Mouse (Mus musculus): ENCODE measurements around the gene Mark4. TPM values are rescaled to one million over a fixed set of nuclear protein-coding genes. Genes with fewer than 3 reads are reported as not detected.
A peak's percentile ranks its signal among the peaks of the same experiment; 100 is the strongest.

The Mark4 gene
- polyA plus RNA-seq, 1 experiment: 14.1 TPM

DNA sequence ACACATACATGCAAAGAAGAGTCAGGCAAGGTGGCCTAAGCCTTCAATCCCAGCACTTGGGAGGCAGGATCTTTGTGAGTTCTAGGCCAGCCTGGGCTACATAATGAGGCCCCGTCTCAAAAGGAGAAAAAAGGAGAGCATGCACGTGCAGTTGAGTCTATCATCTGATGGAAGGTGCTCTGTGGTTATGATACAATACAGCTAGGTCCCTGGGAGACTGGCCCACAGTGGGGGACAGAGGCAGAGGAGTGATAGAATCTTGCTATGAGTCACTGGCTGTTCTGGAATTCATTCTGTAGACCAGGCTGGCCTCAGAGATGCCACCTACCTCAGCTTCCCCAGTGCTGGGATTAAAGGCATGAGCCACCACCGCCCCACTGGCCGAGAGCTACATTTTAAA, 3.8 kb upstream of the Mark4 start:
- Histone ChIP-seq H3K27ac (ENCODE audit: control insufficient read depth, insufficient read depth, low read depth, low read length) (no peak overlapping the region), H3K4me3 (ENCODE audit: control insufficient read depth, low read depth, low read length) (no peak overlapping the region), H3K27me3 (ENCODE audit: control insufficient read depth, insufficient read depth, low read length) (no peaks in the 10 kb centered on the region), H3K4me1 (ENCODE audit: control insufficient read depth, insufficient read depth, low read length) (peaks cover 13% of the 10 kb centered on the region), H3K36me3 (ENCODE audit: control insufficient read depth, insufficient read depth, low read length) (no peaks in the 10 kb centered on the region)
- TF ChIP-seq CTCF (IDR thresholded peaks at IDR 0.05; ENCODE audit: control insufficient read depth, insufficient read depth, insufficient replicate concordance, low read depth, low read length) (no peak), POLR2A (IDR thresholded peaks at IDR 0.05; ENCODE audit: control insufficient read depth, low read depth, low read length) (no peak)

DNA sequence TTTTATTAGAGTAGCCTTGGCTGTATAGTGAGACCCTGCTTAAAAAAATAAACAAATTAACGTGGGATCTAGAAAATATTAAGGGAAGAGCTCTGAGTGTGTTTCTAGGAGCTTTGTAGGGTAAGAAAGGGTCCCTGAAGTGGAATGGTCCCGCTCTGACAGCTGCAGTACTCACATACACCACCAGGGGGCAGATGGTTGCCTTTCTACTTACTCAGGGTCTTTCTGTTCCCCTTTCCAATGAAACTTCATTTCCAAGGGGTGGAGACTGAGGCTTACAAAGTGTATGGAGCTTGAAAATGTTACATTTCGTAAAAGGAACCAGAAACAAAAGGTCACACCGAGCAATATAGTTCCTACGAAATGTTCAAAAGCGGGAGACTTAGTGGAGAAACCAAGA, 2.9 kb upstream of the Mark4 start:
- no peak for TF ChIP-seq POLR2A (IDR thresholded peaks at IDR 0.05; ENCODE audit: control insufficient read depth, low read depth, low read length)
- TF ChIP-seq CTCF (IDR thresholded peaks at IDR 0.05; ENCODE audit: control insufficient read depth, insufficient read depth, insufficient replicate concordance, low read depth, low read length): peak; percentile 75; the same call in 1 of the 2 replicates
- Histone ChIP-seq H3K4me3 (ENCODE audit: control insufficient read depth, low read depth, low read length) (no peak overlapping the region), H3K27me3 (ENCODE audit: control insufficient read depth, insufficient read depth, low read length) (no peaks in the 10 kb centered on the region)

DNA sequence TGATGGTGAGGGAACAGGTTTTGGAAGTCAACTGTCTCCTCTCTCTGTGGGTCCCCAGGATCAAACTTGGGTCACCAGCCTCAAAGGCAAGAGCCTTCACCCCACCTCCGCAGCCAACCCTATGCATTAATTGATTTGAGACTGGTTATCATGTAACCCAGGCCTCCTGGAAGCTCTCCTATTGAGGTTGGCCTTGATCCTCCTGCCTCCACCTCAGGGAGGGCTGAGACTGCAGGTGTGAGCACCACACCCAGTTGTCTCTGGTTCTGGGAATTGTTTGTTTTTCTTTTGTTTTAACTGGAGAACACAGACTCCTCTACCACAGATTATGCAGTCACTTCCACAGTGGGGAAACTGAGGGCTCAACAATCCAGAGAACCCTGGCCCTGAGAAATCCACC, 1.9 kb upstream of the Mark4 start:
- no peaks in the 10 kb centered on the region for H3K36me3 ChIP-seq (ENCODE audit: control insufficient read depth, insufficient read depth, low read length)
- no peak overlapping the region for H3K4me3 ChIP-seq (ENCODE audit: control insufficient read depth, low read depth, low read length)
- no peak for TF ChIP-seq POLR2A (IDR thresholded peaks at IDR 0.05; ENCODE audit: control insufficient read depth, low read depth, low read length)
- TF ChIP-seq CTCF (IDR thresholded peaks at IDR 0.05; ENCODE audit: control insufficient read depth, insufficient read depth, insufficient replicate concordance, low read depth, low read length): no peak
- no peaks in the 10 kb centered on the region for H3K27me3 ChIP-seq (ENCODE audit: control insufficient read depth, insufficient read depth, low read length)
- H3K27ac ChIP-seq (ENCODE audit: control insufficient read depth, insufficient read depth, low read depth, low read length): no peak overlapping the region
- H3K4me1 ChIP-seq (ENCODE audit: control insufficient read depth, insufficient read depth, low read length): peaks cover 18% of the 10 kb centered on the region

More for the DNA sequence above, 2.9 kb upstream of the Mark4 start:
- Histone ChIP-seq H3K4me1 (ENCODE audit: control insufficient read depth, insufficient read depth, low read length) (peaks cover 13% of the 10 kb centered on the region), H3K36me3 (ENCODE audit: control insufficient read depth, insufficient read depth, low read length) (no peaks in the 10 kb centered on the region), H3K27ac (ENCODE audit: control insufficient read depth, insufficient read depth, low read depth, low read length) (no peak overlapping the region)

DNA sequence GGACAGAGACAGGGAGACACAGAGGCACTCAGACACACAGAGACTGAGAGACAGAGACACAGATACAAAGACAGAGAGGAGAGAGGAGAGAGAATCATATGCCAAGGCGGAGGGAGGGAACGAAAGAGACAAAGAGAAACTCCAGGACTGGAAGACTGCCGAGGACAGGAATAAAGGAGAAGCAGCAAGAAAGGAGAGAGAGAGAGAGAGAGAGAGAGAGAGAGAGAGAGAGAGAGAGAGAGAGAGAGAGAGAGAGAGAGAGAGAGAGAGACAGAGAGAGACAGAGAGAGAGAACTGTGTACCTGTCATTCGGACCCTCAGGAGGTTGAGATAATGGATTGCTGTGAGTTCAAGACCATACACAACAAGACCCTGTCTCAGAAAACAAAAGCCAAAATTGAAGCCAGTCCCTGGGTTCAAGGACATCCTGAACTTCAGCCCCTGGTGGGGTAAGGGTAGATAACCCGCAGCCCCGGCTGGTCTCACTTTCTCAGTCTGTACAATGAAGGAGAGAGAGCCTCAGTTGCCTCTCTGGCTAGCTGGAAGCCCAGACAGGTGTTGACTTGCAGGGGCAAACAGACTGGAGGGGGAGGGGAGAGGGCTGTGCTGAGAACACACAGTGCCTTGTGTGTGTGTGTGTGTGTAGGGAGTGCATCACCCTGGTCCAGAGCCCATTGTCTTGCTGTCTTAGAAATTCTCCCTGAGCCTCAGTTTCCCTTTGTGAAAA, 686 bp upstream of the Mark4 start:
- TF ChIP-seq POLR2A (IDR thresholded peaks at IDR 0.05; ENCODE audit: control insufficient read depth, low read depth, low read length): no peak
- TF ChIP-seq CTCF (IDR thresholded peaks at IDR 0.05; ENCODE audit: control insufficient read depth, insufficient read depth, insufficient replicate concordance, low read depth, low read length): no peak
- Histone ChIP-seq H3K27me3 (ENCODE audit: control insufficient read depth, insufficient read depth, low read length) (no peaks in the 10 kb centered on the region), H3K4me1 (ENCODE audit: control insufficient read depth, insufficient read depth, low read length) (peaks cover 15% of the 10 kb centered on the region), H3K4me3 (ENCODE audit: control insufficient read depth, low read depth, low read length) (peak overlapping the region; percentile 72), H3K27ac (ENCODE audit: control insufficient read depth, insufficient read depth, low read depth, low read length) (peak overlapping the region; percentile 85), H3K36me3 (ENCODE audit: control insufficient read depth, insufficient read depth, low read length) (no peaks in the 10 kb centered on the region)

DNA sequence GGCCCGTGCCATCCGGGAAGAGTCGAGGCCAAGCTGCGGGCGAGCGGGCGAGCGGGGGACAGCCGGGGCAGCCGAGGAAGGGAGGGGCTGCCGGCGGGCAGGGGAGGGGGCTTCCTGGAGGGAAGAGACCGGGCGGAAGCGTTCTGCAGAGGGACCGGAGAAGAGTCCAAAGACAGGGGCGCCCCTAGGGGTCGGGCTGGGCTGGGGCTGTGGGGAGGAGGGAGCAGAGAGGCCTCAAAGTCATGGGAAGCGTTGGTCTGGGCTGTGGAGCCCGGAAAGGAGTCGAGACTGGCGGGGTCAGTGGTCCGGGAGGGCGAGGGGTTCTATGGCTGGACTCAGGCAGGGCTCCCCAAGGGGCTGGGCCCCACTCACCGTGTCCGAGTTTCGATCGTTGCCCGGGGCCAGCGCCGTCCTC, 542 bp downstream of the Mark4 start:
- H3K4me1 ChIP-seq (ENCODE audit: control insufficient read depth, insufficient read depth, low read length): peaks cover 18% of the 10 kb centered on the region
- no peaks in the 10 kb centered on the region for H3K36me3 ChIP-seq (ENCODE audit: control insufficient read depth, insufficient read depth, low read length)
- TF ChIP-seq POLR2A (IDR thresholded peaks at IDR 0.05; ENCODE audit: control insufficient read depth, low read depth, low read length) (no peak), CTCF (IDR thresholded peaks at IDR 0.05; ENCODE audit: control insufficient read depth, insufficient read depth, insufficient replicate concordance, low read depth, low read length) (0 out of 2 replicates have a peak, but pooled peaks have one; percentile 2)
- H3K27ac ChIP-seq (ENCODE audit: control insufficient read depth, insufficient read depth, low read depth, low read length): peak overlapping the region; percentile 52; the same call in 1 of the 2 replicates
- H3K4me3 ChIP-seq (ENCODE audit: control insufficient read depth, low read depth, low read length): peak overlapping the region; percentile 89
- no peaks in the 10 kb centered on the region for H3K27me3 ChIP-seq (ENCODE audit: control insufficient read depth, insufficient read depth, low read length)

DNA sequence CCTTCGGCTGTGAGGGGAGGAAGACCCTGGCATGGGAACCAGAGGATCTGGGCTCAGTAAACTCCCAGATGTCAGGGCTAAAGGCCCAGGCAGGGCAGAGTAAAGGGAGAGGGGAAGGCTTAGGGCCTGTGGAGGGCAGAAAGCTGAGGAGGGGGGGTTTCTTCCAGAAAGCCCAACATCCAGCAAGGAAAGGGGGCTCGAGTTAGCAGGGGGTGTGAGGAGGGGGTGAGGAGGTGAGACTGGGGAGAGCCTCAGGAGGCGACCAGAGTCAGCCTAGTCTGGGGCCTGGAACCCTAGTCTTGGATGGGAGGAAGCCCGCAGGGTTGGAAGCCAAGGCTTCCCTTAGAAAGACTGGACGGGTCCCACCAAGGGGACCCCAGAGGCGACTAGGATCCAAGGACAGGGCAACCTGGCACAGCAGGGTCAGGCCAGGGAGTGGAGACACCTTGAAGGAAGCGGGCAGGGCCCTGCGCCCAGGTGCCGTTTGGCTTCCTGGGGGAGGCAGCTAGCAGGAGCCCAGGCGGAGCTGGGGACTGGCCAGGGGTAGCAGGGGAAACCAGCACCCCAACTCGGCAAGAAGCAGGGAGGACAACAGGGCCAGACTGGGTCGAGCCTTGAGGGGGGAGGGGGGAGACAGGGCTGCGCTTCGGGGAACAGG, 1.1 kb downstream of the Mark4 start:
- H3K27me3 ChIP-seq (ENCODE audit: control insufficient read depth, insufficient read depth, low read length): no peaks in the 10 kb centered on the region

DNA sequence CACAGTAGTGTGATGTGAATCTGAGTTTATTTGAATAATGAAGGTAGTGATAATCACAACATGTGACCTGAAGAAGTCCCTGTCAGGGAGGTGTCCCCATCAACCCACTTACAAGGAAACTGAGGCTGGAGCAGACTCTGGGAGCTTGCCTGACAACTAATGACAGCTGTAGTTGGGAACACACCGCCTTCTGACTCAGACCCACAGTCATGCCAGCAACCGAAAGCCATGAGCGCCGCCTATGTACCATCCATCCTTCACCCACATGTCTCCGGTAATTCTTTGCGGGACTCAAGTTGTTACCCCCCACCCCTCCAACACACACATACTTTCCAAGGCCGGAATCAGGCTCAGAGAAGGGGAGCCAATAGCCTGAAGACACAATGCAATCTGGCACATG, 2.0 kb downstream of the Mark4 start:
- Histone ChIP-seq H3K27me3 (ENCODE audit: control insufficient read depth, insufficient read depth, low read length) (no peaks in the 10 kb centered on the region), H3K36me3 (ENCODE audit: control insufficient read depth, insufficient read depth, low read length) (no peaks in the 10 kb centered on the region), H3K4me1 (ENCODE audit: control insufficient read depth, insufficient read depth, low read length) (peaks cover 18% of the 10 kb centered on the region), H3K4me3 (ENCODE audit: control insufficient read depth, low read depth, low read length) (peak overlapping the region; percentile 19), H3K27ac (ENCODE audit: control insufficient read depth, insufficient read depth, low read depth, low read length) (peak overlapping the region; percentile 59)
- TF ChIP-seq CTCF (IDR thresholded peaks at IDR 0.05; ENCODE audit: control insufficient read depth, insufficient read depth, insufficient replicate concordance, low read depth, low read length) (no peak), POLR2A (IDR thresholded peaks at IDR 0.05; ENCODE audit: control insufficient read depth, low read depth, low read length) (no peak)

More for the DNA sequence above, 1.1 kb downstream of the Mark4 start:
- TF ChIP-seq POLR2A (IDR thresholded peaks at IDR 0.05; ENCODE audit: control insufficient read depth, low read depth, low read length) (no peak), CTCF (IDR thresholded peaks at IDR 0.05; ENCODE audit: control insufficient read depth, insufficient read depth, insufficient replicate concordance, low read depth, low read length) (no peak)
- no peaks in the 10 kb centered on the region for H3K36me3 ChIP-seq (ENCODE audit: control insufficient read depth, insufficient read depth, low read length)
- H3K4me3 ChIP-seq (ENCODE audit: control insufficient read depth, low read depth, low read length): peak overlapping the region; percentile 89
- peak overlapping the region; percentile 48; the same call in 1 of the 2 replicates for H3K27ac ChIP-seq (ENCODE audit: control insufficient read depth, insufficient read depth, low read depth, low read length)
- peaks cover 18% of the 10 kb centered on the region for H3K4me1 ChIP-seq (ENCODE audit: control insufficient read depth, insufficient read depth, low read length)
